Mouse (Mus musculus): ENCODE measurements around the gene Trpm4. TPM values are rescaled to one million over a fixed set of nuclear protein-coding genes. Genes with fewer than 3 reads are reported as not detected.
"Not testable (repeated sequence)": the region's sequence is repeated elsewhere in the genome, so short reads cannot be mapped to it uniquely, and the experiment has no call there.

Trpm4 gene
- polyA plus RNA-seq, 1 experiment from 2014 or later: 15.4 TPM

DNA sequence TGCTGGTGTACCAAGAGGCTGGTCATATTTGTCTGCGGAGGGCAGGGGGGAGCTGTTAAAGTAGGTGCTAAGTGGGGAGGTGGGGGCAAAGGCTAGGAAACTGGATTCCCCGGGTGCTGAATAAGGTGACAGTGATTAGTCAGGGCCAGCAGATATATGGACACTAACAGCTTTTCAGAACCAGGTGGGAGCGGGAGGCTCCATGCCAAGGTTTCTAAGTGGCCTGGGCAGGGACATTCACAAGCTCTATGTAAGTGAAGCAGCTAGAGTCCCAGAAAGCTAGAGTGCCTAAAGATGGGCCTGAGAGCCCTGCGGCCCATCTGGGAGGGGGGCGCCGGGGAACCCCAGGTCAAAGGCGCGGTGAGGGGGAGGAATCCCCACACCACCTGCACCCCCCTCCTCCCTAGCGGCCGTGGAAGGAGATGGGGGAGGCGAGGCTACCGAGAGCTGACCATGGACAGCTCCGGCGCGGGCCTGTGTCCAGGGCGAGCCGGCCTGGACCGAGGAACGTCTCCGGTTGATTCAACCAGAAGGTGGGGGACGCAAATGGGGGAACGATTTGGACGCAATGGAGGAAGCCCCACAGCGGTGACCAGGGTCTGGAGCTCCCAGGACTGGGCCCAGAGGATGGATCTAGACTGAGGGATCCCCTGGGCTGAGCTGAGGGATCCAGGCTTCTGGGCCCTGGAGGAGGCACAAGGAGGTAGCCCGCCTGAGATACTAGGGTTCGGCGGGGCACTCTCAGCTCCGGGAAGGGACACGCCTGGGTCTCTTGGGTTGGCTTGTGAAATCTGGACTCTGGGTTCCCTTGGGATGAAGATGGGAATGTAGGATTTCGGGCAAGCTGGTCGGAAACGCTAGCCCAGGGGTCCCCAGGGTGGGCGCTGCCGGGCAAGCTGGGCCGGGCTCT, 32.4 kb upstream of the Trpm4 start:
- WGBS: 3% methylated on average over 35 of the region's 35 CpGs
- no peak overlapping the region for H3K27ac ChIP-seq (ENCODE audit: poor library complexity, severe bottlenecking)
- peaks cover 79% of the 10 kb centered on the region for H3K27me3 ChIP-seq (replicated peaks)
- H3K36me3 ChIP-seq: no peaks in the 10 kb centered on the region
- no peaks in the 10 kb centered on the region for H3K9me3 ChIP-seq (replicated peaks)
- H3K4me3 ChIP-seq: peak overlapping the region; percentile 66
- peaks cover 36% of the 10 kb centered on the region for H3K4me1 ChIP-seq (replicated peaks)
- ATAC-seq (ENCODE audit: insufficient number of reproducible peaks, low FRiP score): no peak
- peak overlapping the region; percentile 74 for H3K9ac ChIP-seq
- peak overlapping the region; percentile 99 for H3K4me2 ChIP-seq

GRCm38 (mm10) chr7:45363983-45364382, 30.4 kb upstream of the Trpm4 start:
- 58% methylated on average over 2 of the region's 2 CpGs for WGBS
- no peaks in the 10 kb centered on the region for H3K9me3 ChIP-seq (replicated peaks)
- no peaks in the 10 kb centered on the region for H3K36me3 ChIP-seq
- H3K9ac ChIP-seq: no peak overlapping the region
- H3K27me3 ChIP-seq (replicated peaks): peaks cover 87% of the 10 kb centered on the region
- no peak overlapping the region for H3K4me3 ChIP-seq
- no peak overlapping the region for H3K4me2 ChIP-seq
- no peak overlapping the region for H3K27ac ChIP-seq (ENCODE audit: poor library complexity, severe bottlenecking)
- ATAC-seq (ENCODE audit: insufficient number of reproducible peaks, low FRiP score): no peak
- peaks cover 27% of the 10 kb centered on the region for H3K4me1 ChIP-seq (replicated peaks)

DNA sequence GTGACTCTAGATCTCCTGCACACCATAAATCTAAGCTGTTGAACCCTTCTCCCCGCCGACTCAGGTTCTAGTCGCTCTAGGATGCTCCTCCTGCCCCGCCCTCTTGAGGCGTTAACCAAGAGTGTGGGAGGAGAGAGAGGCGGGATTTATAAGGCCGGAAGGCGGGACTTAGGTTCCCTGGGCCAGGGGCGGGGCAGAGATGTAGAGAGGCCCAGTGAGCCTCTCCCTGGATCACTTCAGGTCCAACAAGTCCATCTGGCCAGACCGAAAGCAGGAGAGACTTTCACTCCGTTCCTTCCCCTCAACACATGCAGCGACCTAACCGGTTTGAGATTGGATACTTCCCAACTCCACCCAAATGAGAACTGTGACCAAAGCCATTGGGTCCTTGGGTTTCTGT, 29.2 kb upstream of the Trpm4 start:
- WGBS: 8% methylated on average over 13 of the region's 13 CpGs
- ATAC-seq (ENCODE audit: insufficient number of reproducible peaks, low FRiP score): no peak

GRCm38 (mm10) chr7:45361243-45361804, 27.7 kb upstream of the Trpm4 start:
- H3K9ac ChIP-seq: peak overlapping the region; percentile 48; the same call in 1 of the 2 replicates
- peak overlapping the region; percentile 46 for H3K4me3 ChIP-seq
- no peak overlapping the region for H3K27ac ChIP-seq (ENCODE audit: poor library complexity, severe bottlenecking)
- peak overlapping the region; percentile 77 for H3K4me2 ChIP-seq
- peaks cover 15% of the 10 kb centered on the region for H3K4me1 ChIP-seq (replicated peaks)
- H3K27me3 ChIP-seq (replicated peaks): peaks cover 92% of the 10 kb centered on the region
- H3K9me3 ChIP-seq (replicated peaks): no peaks in the 10 kb centered on the region
- peak; percentile 73 for ATAC-seq (ENCODE audit: insufficient number of reproducible peaks, low FRiP score)
- under 1% methylated on average over 43 of the region's 43 CpGs for WGBS
- no peaks in the 10 kb centered on the region for H3K36me3 ChIP-seq

More for the DNA sequence above, 29.2 kb upstream of the Trpm4 start:
- H3K4me1 ChIP-seq (replicated peaks): peaks cover 24% of the 10 kb centered on the region
- H3K4me3 ChIP-seq: no peak overlapping the region
- H3K36me3 ChIP-seq: no peaks in the 10 kb centered on the region
- H3K27me3 ChIP-seq (replicated peaks): peaks cover 82% of the 10 kb centered on the region
- no peaks in the 10 kb centered on the region for H3K9me3 ChIP-seq (replicated peaks)
- no peak overlapping the region for H3K4me2 ChIP-seq
- no peak overlapping the region for H3K9ac ChIP-seq
- no peak overlapping the region for H3K27ac ChIP-seq (ENCODE audit: poor library complexity, severe bottlenecking)

DNA sequence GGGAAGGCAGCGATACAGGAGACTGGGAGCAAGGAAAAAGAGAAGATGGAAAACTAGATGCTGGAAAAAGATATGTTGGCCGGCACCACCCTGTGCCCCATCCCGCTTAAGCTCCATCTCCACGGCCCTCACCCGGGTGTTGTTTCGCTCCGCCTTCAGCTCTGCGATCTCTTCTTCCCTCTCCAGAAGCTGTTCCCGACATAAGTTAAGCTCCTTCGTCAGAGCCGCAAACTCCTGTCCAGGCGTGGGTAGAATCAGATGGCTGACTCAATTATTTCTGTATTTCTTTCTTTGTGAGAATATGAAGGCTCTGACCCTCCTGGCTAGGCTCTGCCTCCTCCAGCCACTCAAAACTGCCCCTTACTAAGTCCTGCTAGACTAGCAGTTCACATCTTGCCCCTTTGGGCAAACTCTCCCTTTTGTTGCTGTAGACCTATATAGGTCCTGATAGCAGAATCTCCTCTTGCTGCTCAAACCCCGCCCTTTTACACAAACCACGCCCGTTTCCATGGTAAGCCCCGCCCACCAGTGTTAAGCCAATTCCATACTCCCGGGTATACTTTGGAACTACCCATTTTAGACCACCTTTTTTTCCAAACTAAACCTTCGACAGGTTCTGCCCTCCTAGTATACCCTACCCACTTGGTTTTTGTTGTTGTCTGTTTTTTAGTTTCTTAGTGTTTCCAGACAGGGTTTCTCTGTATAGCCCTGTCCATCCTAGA, 27.0 kb upstream of the Trpm4 start:
- no peak overlapping the region for H3K9ac ChIP-seq
- no peaks in the 10 kb centered on the region for H3K9me3 ChIP-seq (replicated peaks)
- 43% methylated on average over 18 of the region's 18 CpGs for WGBS
- peaks cover 91% of the 10 kb centered on the region for H3K27me3 ChIP-seq (replicated peaks)
- no peak overlapping the region for H3K27ac ChIP-seq (ENCODE audit: poor library complexity, severe bottlenecking)
- H3K36me3 ChIP-seq: no peaks in the 10 kb centered on the region
- no peak overlapping the region for H3K4me3 ChIP-seq
- H3K4me1 ChIP-seq (replicated peaks): peaks cover 8% of the 10 kb centered on the region
- ATAC-seq (ENCODE audit: insufficient number of reproducible peaks, low FRiP score): no peak
- H3K4me2 ChIP-seq: no peak overlapping the region

GRCm38 (mm10) chr7:45359081-45359480, 25.5 kb upstream of the Trpm4 start:
- H3K9ac ChIP-seq; ATAC-seq (ENCODE audit: insufficient number of reproducible peaks, low FRiP score); H3K36me3 ChIP-seq; H3K27ac ChIP-seq (ENCODE audit: poor library complexity, severe bottlenecking); H3K4me3 ChIP-seq; H3K4me1 ChIP-seq (replicated peaks); H3K9me3 ChIP-seq (replicated peaks); H3K4me2 ChIP-seq: not testable (repeated sequence)
- 48% methylated on average over 11 of the region's 11 CpGs for WGBS
- H3K27me3 ChIP-seq (replicated peaks): peaks cover 90% of the 10 kb centered on the region

GRCm38 (mm10) chr7:45356087-45356486, 22.5 kb upstream of the Trpm4 start:
- H3K4me2 ChIP-seq: no peak overlapping the region
- H3K9me3 ChIP-seq (replicated peaks): no peaks in the 10 kb centered on the region
- peaks cover 82% of the 10 kb centered on the region for H3K27me3 ChIP-seq (replicated peaks)
- ATAC-seq (ENCODE audit: insufficient number of reproducible peaks, low FRiP score): no peak
- no peaks in the 10 kb centered on the region for H3K36me3 ChIP-seq
- no peak overlapping the region for H3K27ac ChIP-seq (ENCODE audit: poor library complexity, severe bottlenecking)
- H3K9ac ChIP-seq: no peak overlapping the region
- WGBS: 39% methylated on average over 13 of the region's 13 CpGs
- H3K4me1 ChIP-seq (replicated peaks): no peaks in the 10 kb centered on the region
- no peak overlapping the region for H3K4me3 ChIP-seq

DNA sequence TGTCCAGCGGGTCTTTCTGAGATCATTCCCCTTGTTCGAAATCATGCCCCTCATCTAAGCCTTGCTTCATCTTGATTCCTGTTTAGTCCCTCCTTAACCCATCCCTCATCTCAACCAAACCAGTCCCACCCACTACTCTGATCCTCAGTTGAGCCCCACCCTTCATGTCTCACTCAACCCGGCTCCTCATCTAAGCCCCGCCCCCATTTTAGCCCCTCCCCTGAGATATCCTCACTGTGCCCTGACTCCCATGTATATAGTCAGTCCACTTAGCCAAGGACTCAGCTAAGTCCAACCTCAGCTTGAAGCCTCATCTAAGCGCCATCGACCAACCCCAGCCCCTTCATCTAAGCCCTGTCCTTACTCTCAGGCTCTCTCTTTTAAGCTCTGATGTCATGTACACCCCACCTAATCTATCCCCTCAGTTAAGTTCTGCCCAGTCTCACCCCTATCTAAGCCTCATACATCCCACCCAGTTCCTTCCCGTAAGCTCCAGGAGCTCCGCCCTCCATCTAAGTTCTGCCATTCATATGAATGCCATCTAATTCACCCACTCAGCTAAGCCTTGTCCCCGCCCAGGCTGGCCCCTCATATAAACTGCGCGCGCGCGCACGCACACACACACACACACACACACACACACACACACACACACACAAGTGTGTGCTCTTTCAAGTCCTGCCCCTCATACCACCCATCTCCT, 21.9 kb upstream of the Trpm4 start:
- no peaks in the 10 kb centered on the region for H3K36me3 ChIP-seq
- peaks cover 82% of the 10 kb centered on the region for H3K27me3 ChIP-seq (replicated peaks)
- H3K4me3 ChIP-seq: no peak overlapping the region
- no peak overlapping the region for H3K4me2 ChIP-seq
- no peak overlapping the region for H3K27ac ChIP-seq (ENCODE audit: poor library complexity, severe bottlenecking)
- no peak overlapping the region for H3K9ac ChIP-seq
- no peaks in the 10 kb centered on the region for H3K9me3 ChIP-seq (replicated peaks)
- 61% methylated on average over 15 of the region's 15 CpGs for WGBS
- no peaks in the 10 kb centered on the region for H3K4me1 ChIP-seq (replicated peaks)
- 0 out of 2 replicates have a peak, but pooled peaks have one; percentile 33 for ATAC-seq (ENCODE audit: insufficient number of reproducible peaks, low FRiP score)

DNA sequence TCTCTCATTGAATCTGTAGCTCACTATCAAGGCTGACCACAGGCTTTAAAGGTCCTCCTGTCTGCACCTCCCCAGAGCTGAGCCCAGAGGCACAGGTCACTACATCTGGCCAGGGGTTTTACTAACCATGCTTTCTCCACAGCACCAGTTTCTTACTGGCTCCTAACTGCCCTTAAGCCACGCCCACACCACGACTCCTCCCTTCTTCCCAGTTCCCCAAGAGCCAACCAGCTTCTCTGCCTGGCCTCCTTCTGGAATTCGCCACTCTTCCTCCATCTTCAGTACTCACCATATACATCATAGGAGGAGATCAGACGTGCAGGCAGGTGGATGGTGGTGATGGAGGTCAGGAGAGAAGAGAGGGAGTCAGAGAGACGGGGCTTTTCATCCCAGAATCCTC, 19.5 kb upstream of the Trpm4 start:
- Histone ChIP-seq H3K4me1 (replicated peaks) (no peaks in the 10 kb centered on the region), H3K27me3 (replicated peaks) (peaks cover 70% of the 10 kb centered on the region), H3K4me2 (no peak overlapping the region), H3K36me3 (no peaks in the 10 kb centered on the region), H3K9ac (no peak overlapping the region), H3K27ac (ENCODE audit: poor library complexity, severe bottlenecking) (no peak overlapping the region), H3K4me3 (no peak overlapping the region), H3K9me3 (replicated peaks) (no peaks in the 10 kb centered on the region)
- 24% methylated on average over 5 of the region's 5 CpGs for WGBS
- ATAC-seq (ENCODE audit: insufficient number of reproducible peaks, low FRiP score): no peak

GRCm38 (mm10) chr7:45346905-45347304, 13.3 kb upstream of the Trpm4 start:
- H3K4me3 ChIP-seq: no peak overlapping the region
- no peaks in the 10 kb centered on the region for H3K9me3 ChIP-seq (replicated peaks)
- no peaks in the 10 kb centered on the region for H3K4me1 ChIP-seq (replicated peaks)
- H3K27me3 ChIP-seq (replicated peaks): peaks cover 37% of the 10 kb centered on the region
- no peak overlapping the region for H3K27ac ChIP-seq (ENCODE audit: poor library complexity, severe bottlenecking)
- no peak for ATAC-seq (ENCODE audit: insufficient number of reproducible peaks, low FRiP score)
- WGBS: 62% methylated on average over 13 of the region's 13 CpGs
- no peak overlapping the region for H3K4me2 ChIP-seq
- H3K36me3 ChIP-seq: no peaks in the 10 kb centered on the region
- no peak overlapping the region for H3K9ac ChIP-seq

- 23% methylated on average over 13 of the region's 13 CpGs for WGBS
- peaks cover 21% of the 10 kb centered on the region for H3K27me3 ChIP-seq (replicated peaks)
- ATAC-seq (ENCODE audit: insufficient number of reproducible peaks, low FRiP score): no peak
- H3K9ac ChIP-seq: no peak overlapping the region
- no peaks in the 10 kb centered on the region for H3K9me3 ChIP-seq (replicated peaks)
- no peak overlapping the region for H3K4me3 ChIP-seq
- peaks cover 29% of the 10 kb centered on the region for H3K4me1 ChIP-seq (replicated peaks)
- H3K36me3 ChIP-seq: no peaks in the 10 kb centered on the region
- no peak overlapping the region for H3K27ac ChIP-seq (ENCODE audit: poor library complexity, severe bottlenecking)
- H3K4me2 ChIP-seq: no peak overlapping the region
Measured at GRCm38 (mm10) chr7:45343543-45343942, 10.0 kb upstream of the Trpm4 start.

All from heart, embryonic 12.5 days (tissue).